Mouse (Mus musculus) brain, adult 10 weeks (tissue): Measurements from ENCODE around the gene Ccdc39. TPM values are rescaled to one million over a fixed set of nuclear protein-coding genes. Genes with fewer than 3 reads are reported as not detected.

Experiments used
- polyA plus RNA-seq: library from polyadenylated mRNA; stranded (reverse); fragments of 350-450 nt; fragmentation: Illumina TruSeq; extraction: RNeasy Lipid Tissue Mini Kit (QIAGEN cat#74804); gene quantifications from one replicate; pipeline ENCODE4 v1.2.3, GENCODE M21; 2015; ENCODE audit warnings: low read depth, low replicate concordance

The Ccdc39 gene
- 32.4 TPM for polyA plus RNA-seq

DNA sequence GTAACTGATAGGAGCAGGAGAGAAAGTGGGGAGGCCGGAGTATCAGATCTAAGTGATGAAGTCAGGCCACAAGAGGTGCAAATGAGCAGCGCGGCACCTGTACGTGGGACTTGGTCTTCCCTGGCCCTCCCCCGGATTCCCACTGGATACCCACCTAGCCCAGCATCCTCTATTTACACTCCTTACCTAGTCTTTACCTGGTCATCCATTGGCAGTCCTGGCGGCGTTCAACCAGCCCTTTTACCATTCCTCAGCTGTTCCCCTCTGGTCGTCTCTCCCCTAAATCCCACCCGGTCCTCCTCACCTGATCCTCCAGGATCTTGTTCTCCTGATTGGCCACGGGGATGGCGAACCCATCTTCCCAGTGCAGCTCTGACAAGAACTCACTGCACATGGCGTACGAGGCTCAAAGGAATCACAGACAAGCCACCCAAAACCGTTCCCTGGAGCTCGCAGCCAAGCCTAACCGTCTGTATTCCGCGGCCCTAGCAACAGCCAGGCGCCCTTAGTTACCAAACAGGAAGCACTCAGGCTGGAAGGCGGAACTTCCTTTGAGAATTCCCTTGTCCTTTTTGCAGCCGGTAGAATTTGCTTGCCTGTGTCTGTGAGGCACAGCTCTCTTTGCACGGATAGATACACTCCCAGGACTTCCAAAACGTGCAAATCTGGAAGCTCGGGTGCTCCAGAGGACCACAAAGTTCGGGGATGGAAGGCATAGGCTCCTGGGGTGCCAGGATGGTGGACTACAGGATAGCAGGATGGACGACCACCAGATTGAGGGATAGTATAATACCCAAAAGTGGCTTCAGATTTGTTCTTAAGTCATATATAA, at the start of gene Ccdc39:
Ccdc39 (minus strand) TSS at position 510 of the 832 bp plus-strand sequence.

DNA sequence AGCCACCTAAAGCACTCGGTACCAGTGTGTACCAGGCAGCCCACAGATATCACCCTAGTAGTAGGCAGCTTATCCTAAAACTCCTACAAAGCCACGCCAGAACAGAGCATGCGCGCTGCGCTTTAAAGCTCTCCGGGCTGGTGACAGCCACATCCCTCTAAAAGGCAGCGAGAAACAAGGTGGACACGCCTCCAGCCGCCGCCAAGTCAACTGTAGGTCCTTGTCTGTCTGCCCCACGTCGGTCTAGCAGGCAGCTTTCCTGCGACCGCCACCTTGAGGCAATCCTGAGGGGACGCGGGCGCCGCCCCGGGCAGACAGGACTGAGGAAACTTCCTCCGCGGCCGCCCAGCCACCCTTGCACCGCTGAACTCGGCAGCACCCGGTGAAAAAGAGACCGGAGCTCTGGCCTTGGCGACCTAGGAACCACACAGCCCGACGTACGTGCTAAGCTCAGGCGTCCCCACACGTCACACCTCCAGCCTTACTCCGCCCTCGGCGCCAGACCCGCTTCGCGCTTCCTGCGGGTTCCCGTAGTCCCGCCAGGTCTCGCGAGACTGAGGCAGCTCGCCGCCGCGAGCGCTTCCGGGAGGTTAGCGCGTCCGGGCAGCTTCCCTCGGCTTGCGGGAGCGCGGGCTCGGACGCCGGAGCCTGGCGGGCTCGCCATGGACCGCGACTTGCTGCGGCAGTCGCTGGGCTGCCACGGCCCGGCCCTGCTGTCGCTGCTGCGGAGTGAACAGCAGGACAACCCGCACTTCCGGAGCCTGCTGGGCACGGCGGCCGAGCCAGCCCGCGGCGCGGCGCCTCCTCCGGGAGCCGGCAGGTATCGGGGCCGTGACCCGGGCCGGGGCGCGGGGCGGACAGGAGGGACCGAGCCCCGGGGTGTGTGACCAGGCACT, 44.2 kb downstream of the Ccdc39 start, which contains the start of gene Ttc14:
Ttc14 (plus strand) TSS at position 216 of the 896 bp plus-strand sequence.

Other genes starting within 250 kb of the Ccdc39 start
- gene Ttc14, start 44.5 kb downstream of the Ccdc39 start, polyA plus RNA-seq, result 61.5 TPM
- 60.4 TPM for gene Fxr1, start 175.6 kb upstream of the Ccdc39 start, polyA plus RNA-seq
- 80.9 TPM for gene Dnajc19, start 237.0 kb upstream of the Ccdc39 start, polyA plus RNA-seq